Mouse (Mus musculus): ENCODE data around the gene Ovol2.

DNA sequence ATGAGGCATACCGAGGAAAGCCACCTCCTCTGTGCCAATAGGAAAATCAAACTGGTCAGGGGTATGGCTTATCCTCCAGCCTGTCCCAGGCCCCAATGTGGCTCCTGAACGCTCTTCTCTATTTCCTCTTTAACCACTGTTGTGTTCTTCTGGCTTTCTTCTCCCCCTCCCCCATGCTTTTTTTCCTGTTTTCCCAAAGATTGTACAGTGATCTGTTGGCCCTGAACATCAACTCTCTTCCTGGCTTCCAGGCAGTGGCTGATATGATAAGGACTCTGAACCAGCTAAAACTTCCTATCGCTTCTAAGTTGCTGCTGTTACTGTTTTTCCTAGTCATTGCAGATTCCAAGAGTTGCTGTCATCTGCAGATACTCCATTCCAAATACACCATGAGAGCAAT lies 55.1 kb downstream of the Ovol2 start:
- TF ChIP-seq CTCF (IDR thresholded peaks at IDR 0.05; ENCODE audit: extremely low read depth, insufficient read depth, low read length) (no peak), POLR2A (IDR thresholded peaks at IDR 0.05; ENCODE audit: extremely low read depth, insufficient read depth, low read length) (no peak)
